Mouse (Mus musculus): ENCODE data around the gene Cfap52. TPM values are rescaled to one million over a fixed set of nuclear protein-coding genes. Genes with fewer than 3 reads are reported as not detected.

Gene Cfap52
- not detected for total RNA-seq (2021)
- 0.12 and 0.64 TPM in 2 replicates for polyA plus RNA-seq (2012; rRNA removed)
- long read RNA-seq: 0 reads

DNA sequence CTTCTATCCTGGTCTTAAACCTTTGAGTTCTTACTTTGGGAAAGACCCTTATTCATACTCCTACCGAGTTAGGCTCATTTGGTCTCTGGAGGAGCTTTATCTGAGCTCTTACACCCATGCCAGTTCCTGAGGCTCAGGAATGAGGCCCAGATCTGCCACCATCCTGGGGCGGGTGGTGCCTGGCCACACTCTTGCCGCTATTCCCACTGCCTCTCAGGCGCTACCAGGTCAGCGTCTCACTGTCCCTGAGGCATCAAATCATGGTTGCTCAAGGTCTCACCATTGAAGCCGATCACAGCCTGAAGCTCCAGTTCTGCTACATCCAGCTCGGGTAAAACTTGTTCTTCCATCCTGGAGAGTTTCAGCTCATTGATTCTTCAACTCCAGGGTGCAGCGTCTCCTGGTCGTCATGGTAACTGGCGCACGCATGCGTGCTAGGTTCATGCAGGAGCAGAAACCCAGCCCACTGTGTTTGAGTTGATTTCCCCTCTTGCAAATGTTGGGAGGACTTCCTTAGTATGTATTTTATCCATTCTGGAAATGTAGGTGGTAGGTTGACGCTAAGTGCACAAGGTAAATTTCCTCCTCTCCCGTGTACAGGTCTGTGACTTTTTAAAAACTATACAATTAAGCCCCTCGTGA, at the start of gene Cfap52:
Gene Cfap52, minus strand, starts transcription at position 410 of the 642 bp plus-strand sequence.
- no peaks in the 10 kb centered on the region for H3K36me3 ChIP-seq (ENCODE audit: control insufficient read depth, insufficient read depth, low read length)
- intact Hi-C loops (cut with DNase I): loop anchor here (2.0 kb wide), 1 partner anchor 69 kb away; no protein-coding TSS in a partner anchor
- peak within 1 kb of the TSS; percentile 90 for H3K9ac ChIP-seq (ENCODE audit: low read depth, low read length)
- H3K4me1 ChIP-seq (ENCODE audit: control insufficient read depth, insufficient read depth, low read length): 0 out of 2 replicates have a peak, but pooled peaks cover 2% of the 10 kb centered on the region
- WGBS: 7% methylated on average over 15 of the region's 15 CpGs
- no peak for TF ChIP-seq CTCF (IDR thresholded peaks at IDR 0.05)
- TF ChIP-seq EP300 (IDR thresholded peaks at IDR 0.05; ENCODE audit: insufficient read depth, low read depth, low read length): no peak
- no peak for TF ChIP-seq POLR2A (IDR thresholded peaks at IDR 0.05; ENCODE audit: insufficient read depth, low read depth, low read length)
- peak within 1 kb of the TSS; percentile 76 for H3K27ac ChIP-seq
- H3K4me3 ChIP-seq: peak within 1 kb of the TSS; percentile 77
- DNase-seq: peak; percentile 84 to 86
- no peaks in the 10 kb centered on the region for H3K27me3 ChIP-seq (ENCODE audit: control insufficient read depth, insufficient read depth, low read length)
- no peaks in the 10 kb centered on the region for H3K79me2 ChIP-seq (replicated peaks; ENCODE audit: control insufficient read depth, insufficient read depth, low read length)

GRCm38 (mm10) chr11:68012207-68012606, 46.8 kb upstream of the Cfap52 start:
- TF ChIP-seq POLR2A (IDR thresholded peaks at IDR 0.05; ENCODE audit: insufficient read depth, low read depth, low read length) (no peak), CTCF (IDR thresholded peaks at IDR 0.05) (no peak), EP300 (IDR thresholded peaks at IDR 0.05; ENCODE audit: insufficient read depth, low read depth, low read length) (no peak)
- intact Hi-C loops (cut with DNase I): no loop called here

DNA sequence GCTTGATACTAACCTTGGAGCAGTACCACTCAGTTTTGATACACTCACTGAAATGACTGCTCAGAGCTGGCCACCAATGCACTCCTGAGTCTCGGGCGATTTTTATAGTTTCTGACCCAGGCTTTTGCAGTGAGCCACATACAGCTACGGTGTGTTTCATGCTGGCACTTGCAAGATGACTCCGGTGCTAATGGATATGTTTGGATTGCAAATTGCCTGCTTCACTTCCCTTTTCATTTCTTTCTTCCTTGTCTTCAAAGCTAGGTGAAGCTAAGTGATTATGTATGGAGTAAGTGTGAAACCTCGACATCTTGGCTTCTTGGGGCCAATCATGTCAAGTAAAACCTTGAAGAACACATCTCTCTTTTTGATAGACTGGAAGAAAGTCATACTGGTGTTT, 43.9 kb upstream of the Cfap52 start:
- WGBS: 95% methylated on average over 5 of the region's 5 CpGs
- H3K79me2 ChIP-seq (replicated peaks; ENCODE audit: control insufficient read depth, insufficient read depth, low read length): no peaks in the 10 kb centered on the region
- TF ChIP-seq POLR2A (IDR thresholded peaks at IDR 0.05; ENCODE audit: insufficient read depth, low read depth, low read length) (no peak), EP300 (IDR thresholded peaks at IDR 0.05; ENCODE audit: insufficient read depth, low read depth, low read length) (no peak), CTCF (IDR thresholded peaks at IDR 0.05) (no peak)
- H3K4me1 ChIP-seq (ENCODE audit: control insufficient read depth, insufficient read depth, low read length): no peaks in the 10 kb centered on the region
- H3K4me3 ChIP-seq: no peak overlapping the region
- intact Hi-C loops (cut with DNase I): loop anchor here (5.0 to 10.0 kb wide), 3 partner anchors 105 to 203 kb away; no protein-coding TSS in a partner anchor
- DNase-seq: no peak
- H3K36me3 ChIP-seq (ENCODE audit: control insufficient read depth, insufficient read depth, low read length): no peaks in the 10 kb centered on the region
- H3K27ac ChIP-seq: no peak overlapping the region
- H3K27me3 ChIP-seq (ENCODE audit: control insufficient read depth, insufficient read depth, low read length): no peaks in the 10 kb centered on the region
- no peak overlapping the region for H3K9ac ChIP-seq (ENCODE audit: low read depth, low read length)

More at GRCm38 (mm10) chr11:68012207-68012606, 46.8 kb upstream of the Cfap52 start:
- no peaks in the 10 kb centered on the region for H3K36me3 ChIP-seq (ENCODE audit: control insufficient read depth, insufficient read depth, low read length)
- H3K27ac ChIP-seq: no peak overlapping the region
- no peaks in the 10 kb centered on the region; the same call in 1 of the 2 replicates for H3K4me1 ChIP-seq (ENCODE audit: control insufficient read depth, insufficient read depth, low read length)
- no peak overlapping the region for H3K4me3 ChIP-seq
- DNase-seq: no peak
- no peaks in the 10 kb centered on the region for H3K27me3 ChIP-seq (ENCODE audit: control insufficient read depth, insufficient read depth, low read length)
- no peaks in the 10 kb centered on the region for H3K79me2 ChIP-seq (replicated peaks; ENCODE audit: control insufficient read depth, insufficient read depth, low read length)
- no peak overlapping the region for H3K9ac ChIP-seq (ENCODE audit: low read depth, low read length)
- WGBS: 78% methylated on average over 7 of the region's 7 CpGs

GRCm38 (mm10) chr11:68007645-68008044, 42.2 kb upstream of the Cfap52 start:
- 77% methylated on average over 6 of the region's 6 CpGs for WGBS
- no peaks in the 10 kb centered on the region for H3K27me3 ChIP-seq (ENCODE audit: control insufficient read depth, insufficient read depth, low read length)
- H3K4me3 ChIP-seq: no peak overlapping the region
- H3K79me2 ChIP-seq (replicated peaks; ENCODE audit: control insufficient read depth, insufficient read depth, low read length): no peaks in the 10 kb centered on the region
- H3K9ac ChIP-seq (ENCODE audit: low read depth, low read length): no peak overlapping the region
- no peak for DNase-seq
- H3K27ac ChIP-seq: no peak overlapping the region
- H3K4me1 ChIP-seq (ENCODE audit: control insufficient read depth, insufficient read depth, low read length): no peaks in the 10 kb centered on the region
- intact Hi-C loops (cut with DNase I): loop anchor here (5.0 to 10.0 kb wide), 3 partner anchors 107 to 205 kb away; no protein-coding TSS in a partner anchor
- TF ChIP-seq POLR2A (IDR thresholded peaks at IDR 0.05; ENCODE audit: insufficient read depth, low read depth, low read length) (no peak), CTCF (IDR thresholded peaks at IDR 0.05) (no peak), EP300 (IDR thresholded peaks at IDR 0.05; ENCODE audit: insufficient read depth, low read depth, low read length) (no peak)
- H3K36me3 ChIP-seq (ENCODE audit: control insufficient read depth, insufficient read depth, low read length): no peaks in the 10 kb centered on the region

DNA sequence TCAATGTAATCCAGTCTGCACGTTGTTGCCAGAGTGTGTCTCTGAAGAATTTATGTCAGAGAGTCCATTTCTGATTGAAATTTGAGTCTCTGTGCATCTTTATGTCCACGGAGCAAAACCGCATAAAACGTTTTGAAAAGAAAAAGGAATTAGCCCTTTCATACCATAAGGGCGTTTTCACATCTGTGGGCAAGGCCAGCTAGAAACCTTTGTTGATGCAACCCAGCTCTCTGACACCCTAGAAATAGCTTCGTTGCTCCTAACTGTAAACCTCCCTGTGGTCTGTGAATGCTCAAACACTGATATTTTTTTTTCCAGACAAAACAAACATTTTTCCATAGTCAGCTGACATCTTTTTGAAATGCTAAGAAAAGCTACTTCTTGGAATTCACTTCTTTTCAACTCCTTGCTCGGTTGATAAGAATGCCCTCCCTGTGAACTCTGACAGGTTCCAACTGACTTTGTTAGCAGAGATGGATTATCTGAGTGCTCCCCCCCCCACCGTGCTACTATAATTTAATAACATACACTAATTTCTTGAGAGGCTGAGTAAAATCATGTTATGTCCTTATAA, 40.9 kb upstream of the Cfap52 start:
- H3K27me3 ChIP-seq (ENCODE audit: control insufficient read depth, insufficient read depth, low read length): no peaks in the 10 kb centered on the region
- 49% methylated on average over 8 of the region's 8 CpGs for WGBS
- TF ChIP-seq CTCF (IDR thresholded peaks at IDR 0.05): no peak
- no peak for TF ChIP-seq POLR2A (IDR thresholded peaks at IDR 0.05; ENCODE audit: insufficient read depth, low read depth, low read length)
- TF ChIP-seq EP300 (IDR thresholded peaks at IDR 0.05; ENCODE audit: insufficient read depth, low read depth, low read length): no peak
- no peak overlapping the region for H3K9ac ChIP-seq (ENCODE audit: low read depth, low read length)
- no peaks in the 10 kb centered on the region for H3K4me1 ChIP-seq (ENCODE audit: control insufficient read depth, insufficient read depth, low read length)
- no peaks in the 10 kb centered on the region for H3K36me3 ChIP-seq (ENCODE audit: control insufficient read depth, insufficient read depth, low read length)
- no peak overlapping the region for H3K4me3 ChIP-seq
- intact Hi-C loops (cut with DNase I): loop anchor here (5.0 to 10.0 kb wide), 3 partner anchors 108 to 206 kb away; no protein-coding TSS in a partner anchor
- H3K79me2 ChIP-seq (replicated peaks; ENCODE audit: control insufficient read depth, insufficient read depth, low read length): no peaks in the 10 kb centered on the region
- DNase-seq: no peak
- H3K27ac ChIP-seq: no peak overlapping the region

DNA sequence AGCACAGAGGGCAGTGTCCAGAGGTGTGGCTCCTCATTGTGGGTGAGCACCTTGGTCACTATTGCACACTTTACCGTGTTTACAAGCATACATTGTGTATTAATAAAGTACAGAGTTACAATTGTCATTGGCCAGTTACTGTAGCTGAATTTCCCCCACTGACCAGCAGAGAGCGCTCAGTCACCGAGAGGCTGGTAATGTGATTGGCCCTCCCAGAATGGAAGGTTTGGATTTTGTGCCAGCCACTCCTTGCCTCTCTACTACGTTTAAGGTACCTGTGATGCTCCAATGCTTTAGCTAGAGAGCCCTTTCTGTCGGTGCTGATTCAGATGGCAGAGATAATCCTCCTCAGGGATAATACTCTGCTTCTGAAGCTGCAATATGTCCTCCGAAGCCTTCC, 38.7 kb upstream of the Cfap52 start:
- TF ChIP-seq POLR2A (IDR thresholded peaks at IDR 0.05; ENCODE audit: insufficient read depth, low read depth, low read length) (no peak), EP300 (IDR thresholded peaks at IDR 0.05; ENCODE audit: insufficient read depth, low read depth, low read length) (peak; percentile 84; the same call in 1 of the 2 replicates)

More for the DNA sequence above, 38.7 kb upstream of the Cfap52 start:
- H3K4me1 ChIP-seq (ENCODE audit: control insufficient read depth, insufficient read depth, low read length): no peaks in the 10 kb centered on the region
- WGBS: 19% methylated on average over 6 of the region's 6 CpGs
- DNase-seq: peak; percentile 63 to 80
- no peak overlapping the region for H3K9ac ChIP-seq (ENCODE audit: low read depth, low read length)
- no peak overlapping the region for H3K4me3 ChIP-seq
- H3K27me3 ChIP-seq (ENCODE audit: control insufficient read depth, insufficient read depth, low read length): no peaks in the 10 kb centered on the region
- intact Hi-C loops (cut with DNase I): loop anchor here (1.0 to 10.0 kb wide), 2 partner anchors 111 to 404 kb away; no protein-coding TSS in a partner anchor
- no peaks in the 10 kb centered on the region for H3K79me2 ChIP-seq (replicated peaks; ENCODE audit: control insufficient read depth, insufficient read depth, low read length)
- no peak overlapping the region for H3K27ac ChIP-seq
- H3K36me3 ChIP-seq (ENCODE audit: control insufficient read depth, insufficient read depth, low read length): no peaks in the 10 kb centered on the region

Data from heart, adult 2 months (tissue).